Mouse (Mus musculus): ENCODE measurements around the gene Smg1.

Gene Smg1

DNA sequence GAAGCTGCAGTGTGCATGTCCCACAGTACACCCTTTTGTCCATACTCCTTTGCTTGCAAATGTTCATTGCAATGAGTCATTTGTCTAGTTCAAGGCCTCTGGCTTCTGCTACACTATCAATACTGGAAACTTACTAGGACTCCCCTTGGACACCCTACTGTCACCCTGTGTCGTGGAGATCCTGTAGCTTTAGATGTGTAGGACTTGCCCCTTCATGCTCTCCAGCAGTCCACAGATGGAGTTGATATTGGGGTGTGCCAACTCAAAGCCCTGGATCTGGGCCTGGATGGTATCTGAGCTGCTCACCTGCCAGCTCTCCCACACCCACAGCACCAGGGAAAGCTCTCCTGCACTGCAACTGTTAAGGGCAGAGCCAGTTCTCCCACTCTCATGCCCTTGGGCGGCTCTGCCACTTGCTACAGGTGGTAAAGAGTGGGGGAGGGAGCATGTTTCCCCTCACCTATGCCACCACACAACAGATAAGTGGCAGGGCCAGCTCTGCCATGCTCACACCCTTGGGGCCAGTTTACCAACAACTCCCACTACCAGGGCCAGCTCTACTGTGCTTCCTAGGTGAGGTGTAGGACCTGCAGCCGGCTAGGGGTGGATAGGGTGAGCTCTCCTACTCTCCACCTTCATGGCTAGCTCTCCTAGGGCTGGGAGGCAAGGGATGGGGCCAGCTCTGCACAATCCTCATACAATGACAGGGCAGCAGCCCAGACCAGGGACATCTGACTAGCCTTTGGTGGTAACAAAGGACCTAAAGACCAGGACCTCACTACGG lies 140.6 kb downstream of the Smg1 start:
- no peak for DNase-seq

DNA sequence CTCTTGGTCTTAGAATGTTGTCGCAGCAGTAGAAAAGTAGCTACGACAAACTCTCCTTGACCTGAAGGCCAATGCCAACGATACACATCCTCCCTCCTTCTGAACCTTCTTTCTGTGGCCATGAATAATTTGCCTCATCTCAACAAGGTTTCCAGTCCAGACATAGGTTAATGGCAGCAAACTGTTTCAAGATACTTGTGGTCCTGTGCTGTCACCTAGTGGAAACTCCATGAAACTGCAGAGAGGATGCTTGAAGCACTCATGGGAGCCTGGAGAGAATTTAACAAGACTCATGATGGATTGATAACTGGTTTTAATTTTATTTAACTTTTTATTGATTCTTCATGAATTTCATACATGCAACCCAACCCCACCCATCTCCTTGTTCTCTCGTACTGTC lies 141.2 kb downstream of the Smg1 start:
- DNase-seq, result no peak

DNA sequence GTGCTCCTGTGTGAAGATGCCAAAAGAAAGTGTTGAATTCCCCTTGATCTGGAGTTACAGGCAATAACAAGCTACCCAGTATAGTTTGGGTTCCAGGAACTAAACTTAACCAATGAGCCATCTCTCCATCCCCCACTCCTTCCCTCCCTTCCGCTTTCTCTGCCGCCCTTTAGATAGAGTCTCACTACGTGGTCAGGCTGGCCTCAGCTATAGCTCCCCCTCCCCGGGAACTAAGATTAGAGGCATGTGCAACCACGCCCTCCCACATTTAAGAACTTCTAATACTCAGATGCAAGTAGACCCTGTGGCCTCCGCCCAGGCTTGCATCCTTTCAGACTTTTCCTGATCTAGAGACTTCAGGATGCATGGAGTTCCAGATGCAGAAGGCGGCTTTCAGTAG lies 145.9 kb downstream of the Smg1 start:
- DNase-seq, result no peak
